Mouse (Mus musculus) ZHBTc4 (cell line): ENCODE results near the gene Aaas.

ENCODE experiments used
- DNase-seq: peaks from one replicate; pipeline ENCODE4 v3.0.0-alpha.2; 2011; ENCODE audit warnings: low read depth, low spot score

Gene Aaas

GRCm38 (mm10) chr15:102310074-102310845 lies 40.3 kb downstream of the Aaas start:
- no peak for DNase-seq

- peak; percentile 59 for DNase-seq
Observed at GRCm38 (mm10) chr15:102308717-102309116, 41.9 kb downstream of the Aaas start.

- DNase-seq: no peak
Observed at GRCm38 (mm10) chr15:102302542-102302941, 48.0 kb downstream of the Aaas start.

GRCm38 (mm10) chr15:102296368-102297006 lies 54.1 kb downstream of the Aaas start:
- no peak for DNase-seq

- DNase-seq: peak; percentile 98
Observed at GRCm38 (mm10) chr15:102295633-102296367, 54.8 kb downstream of the Aaas start, which contains the start of gene Espl1. Espl1 (plus strand) TSS chr15:102296266.
